Mouse (Mus musculus) testis, adult 2 months (tissue): ENCODE measurements around the gene Adamts16.

Experiments used
- CTCF ChIP-seq: fragments of 200-500 bp; IDR thresholded peaks from 2 replicates; pipeline ENCODE4 v1.5.1; 2012; ENCODE audit warnings: low read depth, mild to moderate bottlenecking, inconsistent platforms, low read length, moderate library complexity; ENCODE audit not compliant: control insufficient read depth, insufficient read depth, insufficient replicate concordance
- POLR2A ChIP-seq: fragments of 200-500 bp; IDR thresholded peaks from 2 replicates; pipeline ENCODE4 v1.6.1; 2012; ENCODE audit warnings: low read depth, mild to moderate bottlenecking, inconsistent platforms, low read length, moderate library complexity; ENCODE audit not compliant: control insufficient read depth

- TF ChIP-seq CTCF (no peak), POLR2A (no peak)
Observed at GRCm38 (mm10) chr13:70760186-70760585, 81.4 kb downstream of the Adamts16 start.
